Mouse (Mus musculus) heart, adult 2 months (tissue): Measurements from ENCODE around the gene Spred3.

Source experiments
- CTCF ChIP-seq: fragments of 200-600 bp; IDR thresholded peaks from 2 replicates; pipeline ENCODE4 v1.8.1; 2022; ENCODE audit warnings: antibody characterized with exemption, mild to moderate bottlenecking, moderate library complexity
- EP300 ChIP-seq: fragments of 200-500 bp; IDR thresholded peaks from 2 replicates; pipeline ENCODE4 v1.6.1; 2011; ENCODE audit warnings: low read depth, low read length, control low read depth; ENCODE audit not compliant: insufficient read depth
- POLR2A ChIP-seq: fragments of 200-500 bp; IDR thresholded peaks from 2 replicates; pipeline ENCODE4 v1.6.1; 2011; ENCODE audit warnings: mild to moderate bottlenecking, low read depth, low read length, control low read depth; ENCODE audit not compliant: insufficient read depth

GRCm38 (mm10) chr7:29155196-29155837 is 14.9 kb downstream of the Spred3 start:
- TF ChIP-seq CTCF: peak; percentile 47
- peak; percentile 65 for TF ChIP-seq POLR2A
- TF ChIP-seq EP300: no peak
